Mouse (Mus musculus) layer of hippocampus, postnatal 36 days (tissue): Measurements from ENCODE around the gene Itgav. TPM values are rescaled to one million over a fixed set of nuclear protein-coding genes. Genes with fewer than 3 reads are reported as not detected.

Source experiments
- DNase-seq, 2 experiments: peaks; one replicate each; pipeline ENCODE4 v3.0.0; 2022
- total RNA-seq, 2 experiments: library from RNA; stranded (reverse); gene quantifications; 2 replicates each; pipeline ENCODE4 v1.2.3; 2021

Gene Itgav
- total RNA-seq, 2 experiments from 2014 or later = 58.6 to 60.5 TPM

DNA sequence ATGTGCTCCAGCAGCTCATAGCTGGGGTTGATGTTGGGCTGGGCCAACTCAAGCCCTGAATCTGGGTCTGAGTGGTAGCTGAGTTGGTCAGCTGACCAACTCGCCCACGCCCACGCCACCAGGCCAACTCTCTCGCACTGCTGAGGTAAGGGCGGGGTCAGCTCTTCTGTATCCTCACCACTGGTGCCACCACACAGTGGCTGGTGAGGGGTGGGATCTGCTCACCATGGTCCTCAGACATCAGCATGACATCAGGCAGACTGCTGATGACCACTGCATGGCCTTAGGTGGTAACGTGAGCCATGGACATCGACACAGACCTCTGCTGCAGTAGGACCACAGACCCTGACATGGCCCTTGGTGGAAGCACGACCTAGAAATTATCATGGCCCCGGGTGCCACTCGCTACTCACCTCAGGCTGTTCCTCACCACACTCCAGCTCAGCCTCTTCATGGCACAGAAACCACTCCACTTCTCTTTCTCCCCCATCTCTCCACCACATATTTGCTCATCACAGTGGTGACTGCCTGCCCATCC, 24.5 kb downstream of the Itgav start:
- DNase-seq = no peak

DNA sequence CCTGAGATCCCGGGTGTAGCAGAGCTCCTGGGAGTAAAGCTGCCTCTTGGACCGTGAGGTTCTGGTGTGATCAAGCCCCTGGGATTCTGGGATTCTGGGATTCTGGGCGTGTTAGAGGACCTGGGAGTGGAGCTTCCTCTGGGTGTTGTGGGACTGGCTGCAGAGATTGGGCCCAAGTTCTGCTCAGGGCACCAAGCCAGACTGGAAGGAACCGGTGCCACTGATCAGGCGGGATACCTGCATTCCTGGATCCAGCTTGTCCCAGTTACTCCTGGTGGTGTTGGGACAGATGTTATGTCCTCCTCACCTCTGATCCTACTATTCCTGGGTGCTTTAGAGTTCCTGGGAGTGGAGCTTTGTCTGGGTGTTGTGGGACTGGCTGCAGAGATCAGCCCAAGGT, 28.8 kb downstream of the Itgav start:
- DNase-seq = no peak

DNA sequence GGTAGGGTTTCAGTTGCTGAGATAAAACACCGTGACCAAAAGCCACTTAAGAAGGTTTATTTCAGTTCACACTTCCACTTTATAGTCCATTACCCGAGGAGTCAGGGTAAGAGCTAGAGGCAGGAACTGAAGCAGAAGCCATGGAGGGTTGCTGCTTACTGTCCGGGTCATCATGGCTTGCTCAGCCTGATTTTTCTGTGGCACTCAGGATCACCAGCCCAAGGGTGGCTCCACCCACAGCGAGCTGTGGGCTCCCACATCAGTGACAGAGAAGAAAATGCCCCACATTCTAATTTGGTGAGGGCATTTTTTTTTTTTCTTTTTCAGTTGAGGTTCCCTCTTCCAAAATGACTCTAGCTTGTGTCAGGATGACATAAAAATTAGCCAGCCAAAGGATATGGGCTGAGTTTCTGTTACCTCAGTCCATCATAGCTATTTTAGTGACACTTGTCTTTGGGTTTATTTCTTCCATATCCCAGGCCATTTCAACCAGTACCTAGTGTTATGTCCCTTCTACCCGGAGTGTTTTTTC, 30.2 kb downstream of the Itgav start:
- no peak for DNase-seq

DNA sequence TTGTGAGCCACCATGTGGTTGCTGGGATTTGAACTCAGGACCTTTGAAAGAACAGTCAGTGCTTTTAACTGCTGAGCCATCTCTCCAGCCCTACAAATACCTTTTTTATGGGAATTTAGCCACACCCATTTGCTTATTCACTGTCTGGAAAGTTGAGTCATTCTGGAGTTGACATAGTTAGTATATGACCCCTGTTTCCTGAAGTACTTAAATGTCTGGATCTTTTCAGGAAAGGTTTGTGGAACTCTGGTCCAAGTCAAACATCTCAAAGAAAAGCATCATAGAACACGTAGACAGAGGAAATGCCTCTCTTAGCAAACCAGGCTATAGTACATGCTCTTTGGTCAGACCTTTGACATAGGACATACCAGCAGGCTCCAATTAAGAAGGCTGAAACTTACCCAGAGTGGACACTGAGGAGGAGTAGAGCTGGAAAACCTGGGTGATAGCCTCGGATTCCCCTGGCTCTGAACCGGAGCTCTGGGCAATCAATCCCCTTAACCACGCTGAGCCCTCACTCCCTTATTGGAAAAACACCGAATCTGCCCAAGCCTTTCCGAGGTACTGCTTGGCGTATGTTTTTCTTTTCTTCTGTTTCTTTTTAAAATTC, 34.5 kb downstream of the Itgav start:
- no peak for DNase-seq

DNA sequence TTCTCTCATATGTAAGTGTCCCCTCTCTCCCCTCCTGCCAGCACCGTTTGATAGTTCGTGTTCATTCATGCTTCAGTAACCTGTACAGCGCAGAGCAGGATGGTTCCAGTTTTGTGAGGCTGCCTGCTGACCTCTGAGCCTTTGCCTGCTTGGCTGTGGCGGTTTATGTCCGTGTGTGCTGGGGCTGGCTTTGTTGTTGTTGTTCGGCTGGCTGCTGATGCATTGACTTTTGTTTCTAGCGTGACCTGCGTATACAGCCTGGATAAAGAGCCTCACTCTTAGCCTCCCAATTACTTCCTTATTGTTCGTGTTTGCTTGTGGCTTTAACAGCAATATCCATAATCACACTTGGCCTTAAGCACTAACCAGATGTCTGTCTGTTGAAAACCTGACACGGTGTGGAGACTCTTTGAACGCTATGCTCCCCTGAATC, 35.0 kb downstream of the Itgav start:
- no peak for DNase-seq

DNA sequence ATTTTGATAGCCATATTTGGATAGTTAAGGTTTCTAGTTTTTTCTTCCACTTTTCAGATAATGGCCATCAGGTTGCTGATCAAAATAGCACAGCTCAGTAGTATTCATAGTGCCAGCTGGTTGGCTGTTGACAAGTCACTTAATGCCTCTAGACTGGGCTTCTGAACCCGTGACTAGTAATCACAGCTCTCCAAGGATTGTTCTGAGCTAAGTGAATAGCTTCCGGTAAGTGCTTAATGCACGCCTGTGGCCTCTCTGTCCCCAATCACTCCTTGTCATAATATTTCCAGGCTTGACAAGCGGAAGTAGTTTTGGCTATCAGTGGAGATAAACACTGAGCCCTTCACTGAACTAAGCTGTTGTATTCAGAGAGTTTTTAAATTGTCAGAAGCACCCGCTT, 35.5 kb downstream of the Itgav start:
- no peak for DNase-seq

DNA sequence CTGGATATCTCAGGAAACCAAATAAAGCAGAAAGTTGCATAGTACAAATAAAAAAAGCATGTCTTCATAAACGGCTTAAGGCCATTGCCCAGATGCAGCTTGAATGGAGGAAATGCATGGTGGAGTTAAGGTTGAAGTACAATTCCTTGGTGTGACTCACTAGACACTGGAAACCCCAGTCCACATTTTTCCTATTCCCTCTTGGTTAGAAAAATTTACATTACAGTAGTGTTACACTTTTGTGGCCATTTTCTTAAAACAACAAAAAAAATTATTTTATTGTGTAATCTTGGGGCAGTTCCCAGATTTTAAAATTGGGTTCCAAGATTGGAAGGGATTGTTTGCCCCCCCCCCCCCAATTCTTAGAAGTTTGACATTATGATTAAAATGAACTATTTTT, 35.9 kb downstream of the Itgav start:
- no peak for DNase-seq

DNA sequence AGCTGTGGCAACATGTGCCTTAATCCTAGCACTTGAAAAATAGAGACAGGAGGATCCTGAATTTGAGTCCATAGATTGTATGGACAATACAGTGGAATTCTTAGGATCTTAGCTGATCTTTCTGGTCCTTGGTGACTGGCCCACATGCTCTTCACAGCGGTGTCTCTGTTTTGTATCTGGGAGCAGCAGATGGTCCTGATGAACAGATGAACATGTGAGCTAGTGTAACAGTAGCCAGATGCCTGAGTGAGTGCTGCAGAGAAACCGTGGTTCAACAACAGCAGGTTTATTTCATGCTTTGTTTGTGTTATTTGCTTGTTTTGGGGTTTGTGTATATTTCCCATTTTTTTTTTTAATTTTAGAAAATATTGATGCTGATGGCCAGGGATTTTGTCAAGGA, 37.3 kb downstream of the Itgav start:
- no peak for DNase-seq

DNA sequence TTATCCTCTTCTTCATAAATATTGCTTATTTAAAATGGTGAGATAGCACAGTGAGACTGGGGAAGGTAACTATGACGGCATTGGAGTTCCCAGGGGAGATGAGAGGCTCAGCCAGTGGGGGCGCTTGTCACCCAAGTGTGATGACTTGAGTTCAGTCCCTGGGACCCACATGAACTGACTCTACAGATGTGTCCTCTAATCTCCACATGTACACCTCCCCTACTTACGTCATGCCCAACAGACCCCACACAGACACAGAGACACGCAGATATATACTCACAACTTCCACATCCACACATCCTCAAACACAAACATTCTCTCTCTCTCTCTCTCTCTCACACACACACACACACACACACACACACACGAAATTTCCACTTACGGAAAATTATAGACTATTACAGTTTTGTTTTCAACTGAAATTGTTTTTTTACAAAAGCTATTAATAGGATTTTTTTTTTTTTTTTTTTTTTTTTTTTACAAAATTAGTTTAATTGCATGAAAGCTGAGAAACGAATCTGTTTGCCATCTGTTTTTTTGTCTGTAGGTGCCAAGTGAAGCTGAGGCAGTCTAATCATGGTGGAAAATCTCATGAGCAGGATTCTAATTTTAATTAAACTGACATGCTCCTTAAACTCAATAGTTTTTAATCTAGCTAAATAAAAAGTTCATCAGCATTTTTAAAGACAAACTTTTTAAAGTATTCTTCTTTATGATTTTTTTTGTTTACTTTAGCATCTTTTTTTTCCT, 38.1 kb downstream of the Itgav start:
- DNase-seq = no peak

DNA sequence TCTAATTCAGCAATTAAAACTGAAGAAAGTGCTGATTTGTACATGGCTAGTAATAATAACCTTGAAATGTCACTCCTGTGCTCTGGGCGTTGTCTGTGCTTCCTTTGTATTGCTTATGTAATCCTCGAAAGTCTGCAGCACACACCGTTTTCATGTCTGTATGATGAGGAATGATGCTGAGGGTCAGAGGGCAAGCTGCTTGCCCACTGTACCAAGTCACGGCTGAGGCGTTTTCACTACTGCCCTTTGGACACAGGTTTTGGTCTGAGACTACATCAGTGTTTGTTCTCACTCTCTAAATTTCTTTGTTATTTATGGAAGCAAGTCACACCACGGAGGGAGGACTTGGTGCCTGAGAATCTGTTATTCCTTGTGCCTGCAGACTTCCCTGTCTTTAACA, 41.9 kb downstream of the Itgav start:
- DNase-seq = no peak

DNA sequence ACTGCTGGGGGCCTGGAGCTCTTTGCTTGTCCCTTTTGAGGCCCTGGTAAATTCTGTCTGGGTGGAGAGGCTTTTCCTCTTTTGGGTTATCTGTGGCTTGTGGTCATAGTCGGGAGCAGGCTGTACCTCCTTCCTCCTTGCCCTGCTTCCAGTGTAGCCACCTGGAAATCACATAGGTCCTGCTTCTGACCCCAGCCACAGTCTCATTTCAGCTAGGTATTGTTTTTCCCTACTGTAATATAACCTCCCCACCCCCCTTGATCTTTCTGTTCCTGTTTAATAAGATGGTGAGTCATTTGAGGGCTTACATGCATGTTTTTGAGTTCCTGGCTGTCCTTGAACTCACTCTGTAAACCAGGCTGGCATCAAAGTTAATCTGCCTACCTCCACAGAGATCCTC, 42.7 kb downstream of the Itgav start:
- DNase-seq = no peak

DNA sequence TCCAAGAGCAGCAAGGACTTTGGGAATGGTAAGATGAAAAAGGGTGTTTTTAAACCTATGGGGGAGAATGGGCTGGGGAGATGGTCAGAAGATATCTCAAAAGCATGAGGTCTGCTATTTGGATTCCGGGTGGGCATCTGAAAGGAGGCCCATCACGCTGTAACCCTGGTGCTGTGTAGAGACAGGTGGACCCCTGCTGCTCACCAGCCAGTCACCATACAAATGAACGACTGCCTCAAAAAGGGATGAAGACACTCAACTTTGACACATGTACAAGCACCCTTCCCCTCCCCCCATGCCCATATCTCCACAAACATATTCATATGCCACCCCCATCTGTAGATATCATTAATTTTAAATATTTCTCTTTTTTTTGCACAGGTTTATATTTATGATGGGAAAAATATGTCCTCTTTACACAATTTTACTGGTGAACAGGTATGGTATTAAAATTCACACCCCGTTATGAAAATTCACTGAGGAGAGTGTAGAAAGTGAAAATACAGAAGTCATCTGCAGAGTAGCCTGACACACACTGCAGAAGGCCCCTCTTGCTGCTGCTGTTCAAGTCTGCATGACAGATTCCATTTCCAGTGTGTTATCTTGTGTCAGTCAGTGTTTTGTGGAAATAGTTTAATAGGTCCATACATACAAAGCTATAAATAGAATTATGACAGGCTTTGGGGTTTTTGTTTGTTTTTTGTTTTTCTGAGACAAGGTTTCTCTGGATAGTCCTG, 44.3 kb downstream of the Itgav start:
- no peak for DNase-seq

DNA sequence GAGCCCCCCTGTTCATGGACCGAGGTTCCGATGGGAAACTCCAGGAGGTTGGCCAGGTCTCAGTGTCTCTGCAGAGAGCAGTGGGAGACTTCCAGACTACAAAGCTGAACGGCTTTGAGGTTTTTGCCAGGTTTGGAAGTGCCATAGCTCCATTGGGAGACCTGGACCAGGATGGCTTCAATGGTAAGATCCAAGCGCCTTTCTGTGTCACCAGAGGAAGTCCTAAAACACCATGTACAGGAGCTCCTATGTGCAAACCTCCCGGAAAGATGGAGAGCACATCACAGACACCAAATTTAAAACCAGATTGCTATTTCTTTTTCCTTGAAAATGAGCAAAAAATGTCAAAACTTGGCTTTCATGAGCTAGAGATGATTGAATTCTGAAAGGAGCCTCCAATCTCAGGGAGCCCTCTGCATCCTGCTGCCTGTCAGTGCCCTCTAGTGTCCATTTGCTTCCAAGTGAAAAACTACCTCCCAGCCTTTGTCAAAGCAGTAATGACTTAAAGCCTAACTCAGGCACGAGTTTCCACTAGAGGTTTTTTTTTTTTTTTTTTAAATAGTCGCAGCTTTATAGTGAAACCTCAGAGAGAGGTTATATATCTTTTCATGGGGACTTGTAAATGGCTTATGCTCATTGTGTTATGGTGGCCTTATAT, 47.1 kb downstream of the Itgav start:
- peak; percentile 51 to 69 for DNase-seq

DNA sequence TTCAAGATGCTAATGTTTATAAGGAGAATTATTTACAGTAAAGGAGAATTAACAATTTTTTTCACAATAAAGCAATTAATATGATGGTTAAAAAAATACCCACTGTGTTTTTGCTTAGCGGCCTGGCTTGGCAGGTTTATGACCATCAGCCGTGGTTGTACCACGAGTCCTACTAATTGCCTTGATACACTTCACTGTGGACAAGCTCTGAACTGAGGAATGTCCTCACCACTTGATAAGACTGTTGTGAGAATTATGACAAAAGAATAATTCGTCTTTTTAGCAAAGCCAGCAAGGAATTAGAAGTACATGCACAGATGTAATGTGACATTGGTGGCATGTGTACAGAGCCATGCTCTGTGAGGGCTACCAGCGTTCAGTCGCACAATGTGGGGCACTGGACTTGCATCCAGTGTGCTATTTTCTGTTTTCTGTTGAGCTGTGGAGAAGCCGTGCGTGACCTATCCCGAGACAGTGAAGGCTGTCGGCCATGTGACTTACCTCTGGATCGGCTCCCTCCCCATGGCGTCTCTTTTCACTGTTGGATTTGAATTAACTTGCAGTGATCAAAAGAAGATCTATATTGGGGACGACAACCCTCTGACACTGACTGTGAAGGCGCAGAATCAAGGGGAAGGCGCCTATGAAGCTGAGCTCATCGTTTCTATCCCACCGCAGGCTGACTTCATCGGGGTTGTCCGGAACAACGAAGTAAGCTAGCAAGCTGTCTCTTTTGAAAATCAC, 67.3 kb downstream of the Itgav start:
- DNase-seq = no peak

DNA sequence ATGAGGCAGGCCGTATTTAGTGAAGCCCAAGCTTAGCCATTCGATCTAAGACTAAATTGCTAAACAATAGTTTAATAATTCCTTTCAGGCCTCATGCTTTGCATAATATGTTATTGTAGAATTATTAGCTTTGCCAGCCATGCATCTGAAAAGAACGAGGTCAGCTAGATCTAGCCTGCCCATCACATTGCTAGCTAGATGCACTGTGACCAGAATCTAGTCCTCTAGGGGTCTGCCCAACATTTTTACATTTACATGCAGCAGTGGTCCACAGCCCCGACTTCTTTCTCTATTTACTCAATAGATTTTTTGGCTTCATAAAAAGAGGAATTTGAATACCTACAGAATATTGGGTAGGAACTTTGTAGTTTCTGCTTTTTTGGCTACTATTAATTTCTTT, 67.9 kb downstream of the Itgav start:
- no peak for DNase-seq

DNA sequence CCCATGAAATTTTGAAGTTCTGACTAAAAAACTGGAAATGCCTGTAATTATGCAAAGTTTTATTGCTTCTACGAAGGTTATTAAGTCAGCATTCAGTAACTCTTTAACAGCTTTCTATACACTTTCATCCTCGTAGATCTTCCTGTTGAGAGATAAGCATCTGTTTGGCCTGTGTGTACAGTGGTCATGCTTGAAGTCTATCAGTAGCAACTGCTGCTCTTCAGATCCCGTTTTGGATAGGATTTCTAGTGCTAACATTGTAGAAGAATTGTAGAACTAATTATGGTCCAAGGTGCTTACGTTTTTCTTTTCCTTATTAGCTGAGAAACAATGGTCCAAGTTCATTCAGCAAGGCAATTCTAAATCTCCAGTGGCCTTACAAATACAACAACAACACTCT, 71.6 kb downstream of the Itgav start:
- no peak for DNase-seq

DNA sequence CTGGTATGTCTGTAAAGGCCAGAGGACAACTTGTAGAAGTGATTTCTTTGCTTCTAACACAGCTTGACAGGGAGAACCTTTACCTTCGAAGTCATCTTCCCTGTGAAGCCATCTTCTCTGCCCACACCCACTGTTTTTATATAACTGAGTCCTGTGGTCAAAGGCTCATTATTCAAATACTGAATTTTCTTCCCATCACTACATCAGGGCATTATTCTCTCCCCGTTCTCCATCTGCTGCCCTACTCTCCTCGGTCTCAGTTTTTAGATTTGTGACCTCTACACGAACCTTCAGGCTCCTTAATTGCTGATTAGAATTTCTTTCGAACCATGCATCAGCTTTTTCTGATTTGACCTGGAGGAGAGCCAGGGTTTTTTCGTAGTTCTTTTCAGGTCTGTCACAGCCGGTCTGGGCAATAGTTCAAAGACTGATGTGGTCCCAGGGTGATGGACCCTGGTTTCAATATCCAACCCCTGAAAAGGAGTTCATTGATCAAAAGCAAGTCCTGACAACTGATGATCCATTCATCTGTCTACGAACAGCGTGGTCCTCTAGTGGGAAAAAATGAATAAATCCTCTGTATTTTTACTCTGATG, 73.8 kb downstream of the Itgav start:
- DNase-seq = no peak

DNA sequence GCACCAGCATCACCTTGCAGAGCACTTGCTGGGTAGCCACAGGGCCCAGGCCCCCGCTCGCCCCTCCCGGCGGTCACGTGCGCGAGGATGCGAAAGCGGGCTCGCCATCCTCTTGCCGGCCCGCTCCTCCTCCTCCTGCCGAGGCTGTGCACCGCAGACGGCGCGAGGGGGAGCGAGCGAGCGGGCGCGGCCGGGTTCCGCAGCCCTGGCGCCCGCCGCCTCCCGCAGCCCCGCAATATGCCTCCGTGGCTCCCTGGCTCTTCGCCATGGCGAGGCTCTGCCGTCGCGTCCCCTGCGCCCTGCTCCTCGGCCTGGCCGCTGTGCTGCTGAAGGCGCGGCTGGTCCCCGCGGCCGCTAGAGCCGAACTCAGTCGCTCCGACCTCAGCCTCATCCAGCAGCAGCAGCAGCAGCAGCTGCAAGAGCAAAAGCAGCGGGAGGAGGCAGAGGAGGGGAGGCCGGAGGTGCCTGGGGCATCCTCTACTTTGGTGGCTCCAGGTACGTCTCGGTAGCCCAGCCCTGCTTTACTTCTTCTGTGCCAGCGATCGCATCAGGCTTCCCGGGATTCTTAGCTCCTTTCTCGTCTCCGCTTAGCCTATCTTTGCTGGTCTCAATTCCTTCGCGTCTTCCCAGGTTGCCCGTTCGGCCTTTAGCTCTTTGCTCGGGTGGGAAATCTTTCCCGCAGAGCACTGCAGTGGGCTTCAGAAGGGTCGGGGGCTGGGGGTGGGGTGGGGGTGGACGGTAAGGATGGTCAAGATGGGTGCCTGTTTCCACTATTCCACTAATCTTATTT, 88.5 kb downstream of the Itgav start, which contains the start of gene Fam171b:
Fam171b (plus strand) TSS at position 154 of the 790 bp plus-strand sequence.
- DNase-seq = peak; percentile 88 to 90

DNA sequence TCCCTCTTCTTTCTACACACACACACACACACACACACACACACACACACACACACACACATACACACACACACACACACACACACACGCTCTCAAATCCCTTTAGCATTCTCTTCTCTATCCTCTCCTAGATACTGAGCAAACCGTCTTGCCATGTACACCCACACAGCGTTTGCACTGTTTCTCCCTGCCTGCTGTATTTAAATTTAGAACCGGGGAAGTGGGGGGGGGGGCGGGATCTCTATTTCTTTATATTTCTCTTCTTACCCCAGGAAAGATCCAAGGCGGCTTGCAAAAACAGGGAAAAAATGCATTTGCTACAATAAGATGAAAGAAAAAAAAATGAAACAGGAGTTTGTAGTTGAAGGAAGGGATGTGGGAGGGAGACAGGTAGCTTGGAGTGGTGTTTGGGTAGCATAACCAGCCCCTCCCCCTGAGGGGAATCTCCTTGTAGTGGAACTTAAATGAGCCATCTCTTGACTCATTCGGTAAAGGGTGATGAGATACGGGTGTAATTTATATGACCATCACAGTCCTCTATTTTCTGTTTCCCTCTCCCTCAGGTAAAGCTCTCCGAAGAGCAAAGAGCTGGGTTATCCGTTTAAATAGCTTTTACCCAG, 89.2 kb downstream of the Itgav start:
- DNase-seq = no peak

DNA sequence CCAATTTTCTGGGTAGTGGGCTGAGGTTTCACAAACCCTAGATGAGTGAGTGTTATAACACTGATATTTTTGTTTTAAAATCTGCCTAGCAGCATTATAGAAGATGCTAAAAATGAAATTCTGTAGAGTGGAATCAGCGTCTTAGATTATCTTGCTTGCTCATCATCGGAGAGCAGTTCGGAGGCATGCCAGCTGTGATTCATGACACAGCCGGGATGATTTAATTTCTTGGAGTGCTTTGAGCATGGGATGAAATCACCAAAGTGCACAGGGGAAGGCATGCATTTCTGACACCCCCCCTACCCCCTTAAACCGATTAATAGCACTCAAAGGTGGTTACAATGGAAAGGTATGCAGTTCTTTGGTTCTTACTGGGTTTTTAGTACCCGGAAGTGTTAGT, 89.8 kb downstream of the Itgav start:
- peak; percentile 37 to 56 for DNase-seq
